Mouse (Mus musculus): ENCODE measurements around the gene Coro1b. TPM values are rescaled to one million over a fixed set of nuclear protein-coding genes. Genes with fewer than 3 reads are reported as not detected.

The Coro1b gene
- polyA plus RNA-seq, 1 experiment: 143 TPM

DNA sequence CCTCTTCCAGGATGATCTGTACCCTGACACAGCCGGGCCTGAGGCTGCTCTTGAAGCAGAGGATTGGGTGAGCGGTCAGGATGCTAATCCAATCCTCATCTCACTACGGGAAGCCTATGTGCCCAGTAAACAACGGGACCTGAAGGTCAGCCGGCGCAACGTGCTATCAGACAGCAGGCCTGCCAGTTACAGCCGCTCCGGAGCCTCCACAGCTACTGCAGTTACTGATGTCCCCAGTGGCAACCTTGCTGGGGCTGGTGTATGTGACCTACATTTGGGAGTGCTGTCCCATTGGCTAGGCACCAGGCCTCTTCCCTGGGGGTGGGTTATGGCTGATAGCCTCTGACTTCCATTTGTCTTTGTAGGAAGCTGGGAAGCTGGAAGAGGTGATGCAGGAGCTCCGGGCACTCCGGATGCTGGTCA, 4.8 kb downstream of the Coro1b start, which contains the start of gene Ptprcap:
TSS of gene Ptprcap (plus strand) at position 373 of the 423 bp plus-strand sequence.
- Histone ChIP-seq H3K27ac (ENCODE audit: insufficient read depth, low read length) (no peak within 1 kb of the TSS), H3K4me3 (ENCODE audit: insufficient read depth, low read length) (no peak within 1 kb of the TSS), H3K4me1 (ENCODE audit: control insufficient read depth, insufficient read depth, low read length) (no peaks in the 10 kb centered on the region)
- TF ChIP-seq POLR2A (IDR thresholded peaks at IDR 0.05; ENCODE audit: low read depth, low read length) (0 out of 2 replicates have a peak, but pooled peaks have one; percentile 11), CTCF (IDR thresholded peaks at IDR 0.05; ENCODE audit: borderline replicate concordance, insufficient read depth, low read length) (no peak)

DNA sequence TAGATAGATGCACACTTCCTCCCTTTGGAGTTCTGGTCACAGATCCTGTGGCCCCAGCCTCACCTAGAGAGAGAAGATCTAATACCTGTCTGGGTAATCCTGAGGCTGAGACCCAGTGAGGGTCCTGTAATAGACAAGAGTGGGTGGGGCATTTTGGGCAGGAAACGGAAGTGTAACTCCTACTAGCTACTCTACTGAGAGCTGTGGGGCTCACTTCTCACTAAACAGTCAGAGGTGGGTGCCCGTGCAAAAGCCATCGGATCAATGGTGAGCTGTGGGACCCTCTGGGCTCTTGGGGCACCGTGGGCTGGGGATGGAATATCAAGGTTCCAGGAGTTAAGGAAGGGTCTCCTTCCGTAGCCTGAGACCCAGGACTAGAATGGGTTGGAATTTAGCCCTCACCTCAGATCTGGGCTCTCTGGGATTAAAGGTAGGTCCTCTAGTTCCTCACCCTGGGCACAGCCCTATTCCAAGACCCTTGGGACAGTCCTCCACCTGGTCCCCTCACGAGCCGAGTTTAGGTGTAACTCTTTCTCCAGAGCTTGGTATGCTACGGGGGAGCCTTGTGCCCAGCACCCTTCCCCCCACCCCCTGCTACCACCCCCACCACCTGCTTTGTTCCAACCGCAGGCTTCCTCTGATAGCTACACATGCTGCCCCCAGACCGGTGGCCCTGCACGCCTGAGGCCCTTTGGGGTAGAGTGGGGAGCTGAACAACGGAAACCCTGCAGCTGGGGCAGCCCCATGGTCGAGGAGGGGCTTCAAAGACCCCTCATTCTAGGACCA, 6.2 kb downstream of the Coro1b start:
- no peak overlapping the region for H3K27ac ChIP-seq (ENCODE audit: insufficient read depth, low read length)
- no peaks in the 10 kb centered on the region for H3K4me1 ChIP-seq (ENCODE audit: control insufficient read depth, insufficient read depth, low read length)
- no peak overlapping the region for H3K4me3 ChIP-seq (ENCODE audit: insufficient read depth, low read length)
- TF ChIP-seq POLR2A (IDR thresholded peaks at IDR 0.05; ENCODE audit: low read depth, low read length) (no peak), CTCF (IDR thresholded peaks at IDR 0.05; ENCODE audit: borderline replicate concordance, insufficient read depth, low read length) (no peak)

DNA sequence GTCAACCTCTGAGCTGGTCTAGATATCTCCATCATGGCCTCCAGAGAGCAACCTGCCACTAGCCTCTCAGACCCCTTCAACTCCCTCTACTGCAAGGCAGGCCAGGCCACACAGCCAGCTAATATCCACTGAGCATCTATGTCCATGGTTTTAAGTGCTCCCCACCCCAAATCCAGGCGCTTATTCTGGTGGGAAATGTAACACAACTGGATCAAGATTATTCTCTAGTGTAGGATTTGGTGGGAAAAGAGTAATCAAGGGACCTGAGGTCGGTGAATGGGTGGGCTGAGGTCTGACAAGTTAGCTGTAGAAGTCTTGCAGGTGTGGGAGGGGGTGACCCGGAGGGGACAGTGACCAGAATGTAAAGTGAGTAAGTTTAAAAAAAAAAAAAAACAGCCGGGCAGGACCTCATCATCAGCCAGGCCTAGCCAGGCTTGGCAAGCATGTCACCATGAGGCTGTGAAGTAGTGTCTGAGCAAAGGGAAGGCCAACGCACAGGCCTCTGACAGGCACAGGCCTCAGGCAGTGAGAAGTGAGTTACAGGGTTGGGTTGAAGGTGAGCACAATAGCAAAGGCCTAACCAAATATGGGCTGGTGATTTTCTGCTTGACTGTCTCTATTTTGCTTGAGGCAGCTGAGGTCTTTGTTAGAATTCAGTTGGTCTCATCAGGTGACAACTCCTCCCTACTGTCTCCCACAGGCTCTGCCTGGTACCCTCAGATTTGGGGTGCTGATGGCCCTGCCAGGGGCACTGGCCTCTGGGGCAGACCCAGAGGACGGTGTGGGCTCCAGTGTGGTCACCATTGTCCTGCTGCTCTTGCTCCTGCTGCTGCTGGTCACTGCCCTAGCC, 7.0 kb downstream of the Coro1b start:
- Histone ChIP-seq H3K4me1 (ENCODE audit: control insufficient read depth, insufficient read depth, low read length) (no peaks in the 10 kb centered on the region), H3K27ac (ENCODE audit: insufficient read depth, low read length) (no peak overlapping the region), H3K4me3 (ENCODE audit: insufficient read depth, low read length) (no peak overlapping the region)
- no peak for TF ChIP-seq CTCF (IDR thresholded peaks at IDR 0.05; ENCODE audit: borderline replicate concordance, insufficient read depth, low read length)
- no peak for TF ChIP-seq POLR2A (IDR thresholded peaks at IDR 0.05; ENCODE audit: low read depth, low read length)

DNA sequence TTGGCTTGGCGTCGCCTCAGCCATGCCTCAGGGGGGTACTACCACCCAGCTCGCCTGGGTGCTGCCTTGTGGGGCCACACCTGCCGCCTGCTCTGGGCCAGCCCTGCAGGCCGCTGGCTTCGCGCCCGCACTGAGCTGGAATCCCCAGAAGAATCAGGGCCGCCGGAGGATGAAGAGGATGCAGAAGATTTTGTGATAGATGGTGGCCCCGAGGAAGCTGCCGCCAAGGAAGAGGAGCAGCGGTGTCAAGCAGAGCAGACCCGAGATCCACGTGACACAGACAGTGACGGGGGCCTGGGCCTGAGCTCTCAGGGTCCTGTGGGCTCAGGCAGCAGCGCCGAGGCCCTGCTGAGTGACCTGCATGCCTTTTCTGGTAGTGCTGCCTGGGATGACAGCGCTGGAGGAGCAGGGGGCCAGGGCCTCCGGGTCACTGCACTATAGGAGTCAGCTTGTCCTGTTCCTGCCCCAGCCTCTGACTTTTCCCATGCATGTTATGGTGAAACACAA, 7.7 kb downstream of the Coro1b start:
- Histone ChIP-seq H3K4me1 (ENCODE audit: control insufficient read depth, insufficient read depth, low read length) (no peaks in the 10 kb centered on the region), H3K27ac (ENCODE audit: insufficient read depth, low read length) (no peak overlapping the region), H3K4me3 (ENCODE audit: insufficient read depth, low read length) (no peak overlapping the region)
- TF ChIP-seq CTCF (IDR thresholded peaks at IDR 0.05; ENCODE audit: borderline replicate concordance, insufficient read depth, low read length): no peak
- TF ChIP-seq POLR2A (IDR thresholded peaks at IDR 0.05; ENCODE audit: low read depth, low read length): no peak

DNA sequence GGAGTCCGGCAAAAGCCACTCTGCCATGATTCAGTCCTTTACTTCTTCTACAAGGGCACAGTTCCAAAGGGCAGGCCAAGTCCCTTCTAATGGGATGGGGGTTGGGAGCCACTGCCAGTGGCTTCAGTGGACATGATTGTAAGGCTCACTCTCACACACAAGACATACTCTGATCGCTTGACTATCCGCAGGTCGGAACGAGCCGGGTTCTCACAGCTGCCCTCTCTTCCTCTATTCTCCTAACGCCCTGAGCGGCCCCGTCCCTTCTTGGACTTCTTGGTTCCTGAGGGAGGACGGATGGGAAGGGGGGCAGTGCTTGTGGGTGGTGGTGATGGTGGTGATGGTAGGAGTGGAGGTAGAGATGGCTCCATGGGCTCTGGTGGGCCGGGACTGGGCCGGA, 8.4 kb downstream of the Coro1b start:
- TF ChIP-seq CTCF (IDR thresholded peaks at IDR 0.05; ENCODE audit: borderline replicate concordance, insufficient read depth, low read length) (no peak), POLR2A (IDR thresholded peaks at IDR 0.05; ENCODE audit: low read depth, low read length) (no peak)
- Histone ChIP-seq H3K4me3 (ENCODE audit: insufficient read depth, low read length) (no peak overlapping the region), H3K27ac (ENCODE audit: insufficient read depth, low read length) (no peak overlapping the region), H3K4me1 (ENCODE audit: control insufficient read depth, insufficient read depth, low read length) (no peaks in the 10 kb centered on the region)

DNA sequence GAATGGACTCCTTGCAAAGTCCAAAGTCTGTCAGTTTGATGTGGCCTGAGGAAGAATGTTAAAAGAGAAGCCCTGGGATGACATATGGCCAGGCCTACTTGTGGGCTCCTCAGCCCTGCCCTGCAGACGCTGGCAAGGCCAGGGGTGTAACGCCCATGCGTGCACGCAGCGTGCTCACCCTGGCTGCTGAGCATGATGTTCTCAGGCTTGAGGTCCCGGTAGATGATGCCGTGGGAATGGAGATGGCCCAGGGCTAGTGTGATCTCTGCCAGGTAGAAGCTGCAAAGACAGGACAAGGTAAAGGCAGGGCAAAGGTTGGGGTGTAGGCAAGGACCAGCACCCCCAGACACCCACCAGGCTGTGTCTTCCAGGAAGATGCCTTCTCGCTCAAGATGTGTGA, 10.6 kb downstream of the Coro1b start:
- no peak overlapping the region for H3K27ac ChIP-seq (ENCODE audit: insufficient read depth, low read length)
- H3K4me1 ChIP-seq (ENCODE audit: control insufficient read depth, insufficient read depth, low read length): no peaks in the 10 kb centered on the region
- no peak overlapping the region for H3K4me3 ChIP-seq (ENCODE audit: insufficient read depth, low read length)
- TF ChIP-seq CTCF (IDR thresholded peaks at IDR 0.05; ENCODE audit: borderline replicate concordance, insufficient read depth, low read length) (no peak), POLR2A (IDR thresholded peaks at IDR 0.05; ENCODE audit: low read depth, low read length) (no peak)

DNA sequence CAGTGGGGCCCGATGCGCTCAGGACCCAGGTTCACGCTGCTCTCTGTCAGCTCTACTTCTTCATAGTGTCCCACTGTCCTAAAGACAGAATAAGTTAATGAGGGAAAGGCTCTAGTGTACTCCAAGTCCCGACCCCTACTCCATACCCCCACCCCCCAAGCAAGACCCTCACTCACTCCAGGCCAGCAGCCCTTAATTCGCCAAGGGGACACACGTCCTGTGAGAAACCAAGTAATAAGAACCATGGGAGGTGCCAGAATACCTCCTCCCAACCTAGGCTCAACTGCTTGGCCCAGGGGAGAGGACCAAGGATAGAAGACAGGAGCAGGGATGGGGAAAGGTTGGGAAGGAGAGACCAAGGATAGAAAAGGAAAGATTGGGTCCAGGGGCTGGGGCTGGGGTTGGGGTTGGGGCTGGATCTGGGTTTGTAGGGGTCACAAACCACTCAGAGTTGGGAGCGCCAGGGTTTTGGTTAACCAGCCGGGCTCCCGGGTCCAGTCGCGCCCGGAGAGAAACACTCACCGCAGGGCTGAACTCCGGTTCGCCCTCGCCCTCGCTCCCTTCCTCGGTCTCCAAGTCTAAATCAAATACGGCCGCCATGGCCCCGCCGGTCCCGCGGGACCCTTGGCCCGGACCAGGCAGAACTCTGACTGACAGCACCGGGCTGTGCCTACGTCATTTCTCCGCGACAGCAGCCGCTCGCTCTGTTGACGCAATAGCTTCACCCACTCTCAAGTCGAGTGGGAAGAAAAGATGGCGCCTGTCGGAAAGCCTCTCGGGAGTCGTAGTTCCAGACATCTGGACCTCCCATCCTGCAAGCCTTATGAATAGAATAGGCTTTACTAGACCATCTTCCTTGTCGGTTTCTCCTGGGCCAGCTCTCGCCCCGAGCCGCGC, 14.5 kb downstream of the Coro1b start, which contains the start of gene Rps6kb2:
TSS of gene Rps6kb2 (minus strand) at position 709 of the 897 bp plus-strand sequence.
- TF ChIP-seq CTCF (IDR thresholded peaks at IDR 0.05; ENCODE audit: borderline replicate concordance, insufficient read depth, low read length) (no peak), POLR2A (IDR thresholded peaks at IDR 0.05; ENCODE audit: low read depth, low read length) (peak; percentile 66)
- no peak within 1 kb of the TSS for H3K27ac ChIP-seq (ENCODE audit: insufficient read depth, low read length)
- H3K4me3 ChIP-seq (ENCODE audit: insufficient read depth, low read length): peak within 1 kb of the TSS; percentile 74
- H3K4me1 ChIP-seq (ENCODE audit: control insufficient read depth, insufficient read depth, low read length): no peaks in the 10 kb centered on the region

DNA sequence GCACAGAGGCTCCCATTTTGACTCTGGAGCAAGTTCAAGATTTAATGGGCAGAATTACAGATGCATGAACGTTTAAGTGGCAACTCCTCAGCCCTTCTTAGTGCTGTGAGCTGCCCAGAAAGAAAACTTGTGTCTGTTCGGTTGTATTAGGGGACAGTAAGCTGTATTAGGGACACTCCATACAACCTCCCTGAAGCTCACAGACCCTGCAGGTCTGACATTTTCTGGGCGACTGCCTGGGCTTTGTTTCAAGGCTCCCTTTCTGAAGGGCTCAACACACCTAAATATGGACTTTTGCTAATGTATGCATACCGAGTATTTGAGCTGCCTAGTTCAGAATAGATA, 15.1 kb downstream of the Coro1b start:
- no peak overlapping the region for H3K27ac ChIP-seq (ENCODE audit: insufficient read depth, low read length)
- H3K4me1 ChIP-seq (ENCODE audit: control insufficient read depth, insufficient read depth, low read length): no peaks in the 10 kb centered on the region
- TF ChIP-seq POLR2A (IDR thresholded peaks at IDR 0.05; ENCODE audit: low read depth, low read length): no peak
- no peak for TF ChIP-seq CTCF (IDR thresholded peaks at IDR 0.05; ENCODE audit: borderline replicate concordance, insufficient read depth, low read length)
- peak overlapping the region; percentile 39 for H3K4me3 ChIP-seq (ENCODE audit: insufficient read depth, low read length)

DNA sequence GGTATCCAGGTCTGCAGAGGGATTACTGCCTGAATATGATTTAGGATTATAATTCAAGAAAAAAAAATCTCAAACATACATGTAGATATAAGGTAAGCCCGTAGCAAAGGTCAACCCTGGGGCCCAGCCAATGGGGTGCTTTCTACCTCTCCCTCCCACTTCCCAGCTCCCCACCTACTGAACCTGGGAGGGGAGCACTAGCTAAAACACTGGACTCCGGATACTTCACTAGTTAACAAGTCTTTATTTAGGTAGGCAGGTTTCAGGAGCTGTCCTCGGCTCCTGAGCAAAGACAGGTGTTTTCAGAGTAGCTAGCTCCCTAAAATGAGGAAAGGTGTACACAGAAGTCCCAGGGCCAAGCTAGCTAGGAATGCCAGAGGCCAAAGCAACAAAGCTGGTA, 15.7 kb downstream of the Coro1b start:
- Histone ChIP-seq H3K4me1 (ENCODE audit: control insufficient read depth, insufficient read depth, low read length) (no peaks in the 10 kb centered on the region), H3K4me3 (ENCODE audit: insufficient read depth, low read length) (no peak overlapping the region), H3K27ac (ENCODE audit: insufficient read depth, low read length) (no peak overlapping the region)
- TF ChIP-seq CTCF (IDR thresholded peaks at IDR 0.05; ENCODE audit: borderline replicate concordance, insufficient read depth, low read length): no peak
- no peak for TF ChIP-seq POLR2A (IDR thresholded peaks at IDR 0.05; ENCODE audit: low read depth, low read length)
